Mouse (Mus musculus) right cerebral cortex, adult 2 months (tissue): ENCODE measurements around the gene Idua.

ENCODE experiments used
- DNase-seq, 2 experiments: peaks; one replicate each; pipeline ENCODE4 v3.0.0; 2021 to 2022; ENCODE audit warnings: low spot score in 2 of 2

The Idua gene

DNA sequence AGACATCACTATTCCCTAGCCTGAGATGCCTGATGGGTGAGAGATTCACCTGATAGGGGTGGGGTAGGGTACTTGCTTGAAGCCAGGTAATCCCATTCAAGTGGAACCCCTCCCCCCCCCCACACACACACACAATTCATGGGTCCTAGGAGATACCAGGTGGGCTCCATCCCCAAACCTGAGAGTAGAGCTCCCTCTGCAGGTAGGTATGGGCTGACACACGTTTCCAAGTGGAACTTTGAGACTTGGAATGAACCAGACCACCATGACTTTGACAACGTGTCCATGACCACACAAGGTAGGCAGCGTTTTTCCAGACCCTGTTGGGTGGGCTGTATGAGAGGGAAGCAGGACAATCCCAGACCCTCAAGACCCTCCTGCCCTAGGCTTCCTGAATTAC lies 19.8 kb downstream of the Idua start:
- DNase-seq: no peak

DNA sequence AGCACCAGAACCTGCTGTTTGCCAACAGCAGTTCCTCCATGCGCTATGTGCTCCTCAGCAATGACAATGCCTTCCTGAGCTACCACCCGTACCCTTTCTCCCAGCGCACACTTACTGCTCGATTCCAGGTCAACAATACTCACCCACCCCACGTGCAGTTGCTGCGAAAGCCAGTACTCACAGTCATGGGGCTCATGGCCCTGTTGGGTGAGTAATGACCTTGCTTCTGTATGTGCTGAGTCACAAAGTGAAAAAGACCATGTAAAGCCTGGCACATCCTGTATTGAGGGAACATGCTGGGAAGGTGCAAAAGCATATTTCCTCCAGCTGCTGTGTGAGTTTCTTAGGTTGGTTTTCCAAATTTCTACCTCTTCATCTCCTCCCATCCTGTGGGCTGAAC lies 20.7 kb downstream of the Idua start:
- DNase-seq: no peak

DNA sequence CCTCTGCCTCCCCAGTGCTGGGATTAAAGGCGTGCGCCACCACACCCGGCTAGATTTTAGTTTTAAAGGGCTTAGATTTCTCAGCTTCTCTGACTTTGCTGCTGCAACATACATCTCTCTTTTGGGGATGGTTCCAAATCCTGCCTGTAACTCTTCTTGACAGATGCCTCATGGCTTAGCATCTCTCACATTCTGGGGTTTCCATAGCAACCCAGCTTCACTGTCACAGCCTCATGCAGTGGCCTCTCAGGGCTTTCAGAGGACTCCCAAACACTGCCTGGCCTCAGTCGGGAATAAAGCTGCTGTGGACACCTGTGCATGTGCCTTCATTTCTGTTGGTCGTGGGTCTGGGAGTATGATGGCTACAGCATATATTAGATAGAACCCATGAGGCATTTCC lies 29.0 kb downstream of the Idua start:
- no peak for DNase-seq

DNA sequence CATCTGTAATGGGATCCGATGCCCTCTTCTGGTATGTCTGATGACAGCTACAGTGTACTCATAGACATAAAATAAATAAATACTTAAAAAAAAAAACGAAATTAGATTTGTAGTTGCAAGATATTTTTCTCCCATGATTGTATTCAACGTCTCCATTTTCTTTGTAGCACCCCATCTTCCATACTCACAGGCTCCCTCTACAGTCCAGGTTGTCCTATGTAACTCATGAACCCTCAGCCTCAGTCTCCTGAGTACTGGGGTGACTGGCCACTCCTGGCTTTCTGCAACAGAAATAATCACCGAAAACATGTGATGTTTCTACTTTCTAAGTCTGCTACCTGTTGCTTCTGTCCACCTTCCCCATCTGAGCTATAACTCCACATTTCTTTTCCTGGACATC lies 31.0 kb downstream of the Idua start:
- DNase-seq: no peak

DNA sequence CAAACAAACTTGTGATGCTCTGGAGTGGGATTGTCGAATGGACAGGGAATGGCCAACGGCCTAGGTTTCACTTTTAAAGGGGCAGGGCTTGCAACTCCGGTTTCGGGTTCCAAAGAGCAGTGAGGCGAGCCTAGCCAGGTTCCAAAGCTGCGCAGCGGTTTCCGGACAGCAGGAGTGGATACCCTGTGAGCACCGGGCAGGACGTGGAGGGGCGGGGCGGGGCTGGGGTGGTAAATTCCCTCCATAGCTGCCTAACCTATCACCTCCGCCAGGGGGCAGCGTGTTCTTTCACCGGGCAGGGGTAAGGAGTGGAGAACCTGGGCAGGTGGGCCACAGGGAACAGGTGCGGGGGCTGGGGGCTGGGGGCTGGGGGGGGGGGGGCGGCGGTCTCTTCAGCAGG lies 32.1 kb downstream of the Idua start, which contains the start of gene Fgfrl1:
Gene Fgfrl1 (plus strand): TSS at position 112 of the 400 bp plus-strand sequence.
- DNase-seq: no peak

DNA sequence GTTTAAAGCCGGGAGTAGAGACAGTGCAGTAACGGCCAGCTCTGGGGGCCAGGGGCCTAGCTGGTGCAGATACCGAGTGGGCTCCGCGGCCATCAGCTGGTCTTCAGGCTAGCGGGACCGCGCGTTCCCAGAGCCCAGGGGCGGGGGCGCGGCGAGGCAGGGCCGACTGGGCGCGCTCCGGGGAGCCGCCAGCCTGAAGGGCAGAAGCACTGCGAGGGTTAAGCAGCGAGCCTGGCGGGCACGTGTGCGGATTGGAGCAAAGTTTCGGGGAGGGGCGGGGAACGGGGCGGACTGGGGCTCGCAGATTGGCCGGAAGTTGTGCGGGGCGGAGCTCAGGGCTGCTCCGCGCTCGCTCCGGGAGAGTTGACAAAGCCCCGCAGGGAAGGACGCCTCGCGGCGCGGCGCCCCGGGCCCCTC lies 33.7 kb downstream of the Idua start:
- peak; percentile 49 to 51 for DNase-seq

DNA sequence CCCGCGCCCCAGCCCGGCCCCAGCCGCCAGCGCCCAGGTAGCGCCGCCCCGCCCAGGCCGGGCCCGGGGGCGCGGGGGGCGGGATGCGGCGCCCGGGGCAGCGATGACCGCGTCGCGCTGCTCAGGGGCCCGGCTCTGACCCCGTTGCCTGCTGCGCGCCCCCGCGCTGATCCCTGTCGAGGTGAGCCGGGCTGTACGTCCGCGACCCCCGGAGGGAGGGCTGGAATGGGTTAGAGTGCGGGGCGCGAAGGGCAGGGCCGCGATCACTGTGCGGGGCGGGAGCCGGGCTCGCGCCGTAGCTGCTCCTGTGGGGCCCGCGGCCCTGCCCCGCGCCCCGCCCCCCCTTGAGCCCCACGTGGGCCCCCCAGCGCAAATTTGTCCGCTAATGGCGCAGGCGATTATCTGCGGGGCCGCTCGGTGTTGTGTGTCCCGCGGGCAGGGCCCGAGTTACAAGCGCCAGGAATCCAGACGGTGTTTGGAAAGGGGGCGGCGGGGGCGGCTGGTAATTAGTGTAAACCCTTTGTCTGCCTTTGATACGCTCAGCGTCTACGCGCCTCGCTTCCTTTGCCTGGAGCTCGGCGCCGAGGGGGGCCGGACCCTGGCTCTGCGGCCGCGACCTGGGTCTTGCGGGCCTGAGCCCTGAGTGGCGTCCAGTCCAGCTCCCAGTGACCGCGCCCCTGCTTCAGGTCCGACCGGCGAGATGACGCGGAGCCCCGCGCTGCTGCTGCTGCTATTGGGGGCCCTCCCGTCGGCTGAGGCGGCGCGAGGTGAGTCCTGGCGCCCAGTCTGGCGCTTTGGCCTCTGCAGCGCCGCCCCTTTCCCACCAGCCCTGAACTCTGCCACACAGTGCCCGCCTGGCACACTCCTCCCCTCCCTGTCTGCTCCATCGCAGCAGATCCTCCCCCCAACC lies 34.5 kb downstream of the Idua start:
- DNase-seq: peak in 1 of 2 experiments; percentile 34

DNA sequence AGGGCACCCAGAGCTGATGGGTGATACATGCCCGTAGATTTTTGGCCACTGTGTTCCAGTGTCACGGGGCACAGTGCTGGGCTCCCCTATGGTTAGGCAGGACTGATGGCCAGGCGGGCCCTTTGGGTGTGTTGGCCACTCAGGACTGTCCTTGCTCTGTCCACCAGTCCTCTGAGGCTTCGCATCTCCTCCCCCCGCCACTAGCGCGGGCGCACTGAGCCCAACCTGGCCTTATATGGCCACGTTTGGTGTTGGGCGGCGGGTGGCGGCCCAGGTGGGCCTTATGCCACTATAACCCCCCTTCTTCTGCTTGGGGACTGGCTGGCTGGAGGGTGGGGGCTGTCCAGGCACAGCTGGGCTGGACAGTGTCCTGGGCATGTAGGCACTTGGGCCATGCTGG lies 35.7 kb downstream of the Idua start:
- no peak for DNase-seq

DNA sequence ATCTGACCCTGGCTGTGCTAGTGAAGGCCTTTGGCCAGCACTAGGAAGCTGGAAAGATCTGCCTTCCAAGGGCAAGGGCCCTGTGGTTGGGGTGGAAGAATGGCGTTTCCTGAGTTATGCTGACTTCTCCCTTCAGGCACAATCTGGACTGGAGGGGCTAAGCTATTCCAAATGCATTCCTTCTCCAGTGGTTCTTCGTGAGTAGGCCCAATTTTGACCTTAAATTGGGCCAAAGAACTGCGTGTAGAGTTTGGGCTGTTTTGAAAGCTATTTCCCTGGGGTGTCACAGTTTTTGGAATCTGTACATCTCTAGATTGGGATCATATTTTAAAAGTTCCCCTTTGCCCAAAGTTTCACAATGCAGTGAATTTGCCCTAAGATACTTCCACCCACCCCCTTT lies 36.4 kb downstream of the Idua start:
- no peak for DNase-seq

DNA sequence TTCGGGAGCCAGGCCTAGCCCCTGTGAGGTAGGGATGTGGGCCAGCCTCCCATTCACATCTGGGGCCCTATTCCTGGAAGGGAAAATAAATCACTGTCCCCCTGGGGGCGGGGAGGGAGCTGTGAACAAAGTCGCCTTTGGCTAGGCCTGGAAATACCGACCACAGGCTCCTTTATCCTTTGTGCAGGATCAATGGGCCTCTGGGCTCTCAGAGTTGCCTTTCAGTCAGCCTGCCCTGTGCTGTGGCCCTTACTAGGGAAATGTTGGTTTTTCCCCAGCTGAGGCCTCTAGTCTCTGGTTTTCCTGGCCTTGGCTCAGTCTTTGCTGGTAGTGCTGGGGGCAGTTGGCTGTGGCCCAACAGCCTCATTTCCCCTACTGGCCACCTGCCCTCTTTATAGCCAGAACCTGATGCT lies 37.2 kb downstream of the Idua start:
- peak; percentile 49 to 61 for DNase-seq

DNA sequence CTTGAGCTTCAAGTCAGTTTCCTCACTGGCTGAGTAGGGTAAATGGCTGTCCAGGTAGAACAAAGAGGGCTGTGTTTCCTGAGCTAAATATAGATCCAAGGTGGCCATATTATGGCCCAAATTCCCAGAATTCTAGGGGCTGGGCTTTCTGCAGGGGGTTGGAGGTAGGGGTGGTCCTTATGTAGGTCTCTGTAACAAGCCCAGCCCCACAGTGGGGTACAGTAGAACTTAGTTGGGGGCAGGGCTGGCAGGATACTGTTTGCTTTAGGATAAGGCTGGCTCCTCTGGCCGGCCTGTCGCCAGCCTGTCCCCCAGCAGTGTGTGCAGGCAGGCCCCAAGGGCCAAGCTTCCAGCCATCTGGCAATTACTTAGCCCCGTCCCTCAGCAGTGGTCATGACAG lies 40.2 kb downstream of the Idua start:
- no peak for DNase-seq

DNA sequence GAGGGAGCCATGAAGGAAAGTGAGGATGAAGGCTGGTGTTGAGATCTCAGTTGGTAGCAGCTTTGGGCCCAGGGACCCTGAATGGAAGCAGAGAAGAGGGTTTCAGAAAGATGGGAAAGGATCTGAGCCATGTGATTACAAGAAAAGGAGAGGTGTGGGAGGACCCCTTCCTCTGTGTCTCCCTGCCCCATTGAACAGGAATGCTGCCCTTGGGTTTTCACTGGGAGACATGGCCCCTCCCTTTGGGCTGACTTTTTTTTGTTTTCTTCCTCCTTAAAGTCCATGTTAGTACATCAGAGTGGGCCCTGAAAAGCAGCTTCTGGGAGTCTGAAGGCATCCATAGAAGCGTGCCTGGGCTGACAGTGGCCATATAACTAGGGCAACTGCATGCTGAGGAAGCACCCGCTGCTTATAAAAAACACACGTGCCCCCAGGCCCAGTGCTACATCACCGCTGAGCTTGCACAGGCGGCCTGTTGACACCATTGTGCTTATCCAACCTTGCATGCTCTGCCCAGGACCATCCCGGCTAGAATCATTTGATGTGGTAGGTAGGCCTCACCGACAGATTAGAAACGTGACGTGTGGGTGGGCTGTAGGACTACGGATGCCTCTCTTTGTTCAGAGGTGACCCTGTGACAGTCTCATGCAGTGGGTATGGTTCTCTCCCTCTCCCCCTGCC lies 41.4 kb downstream of the Idua start:
- DNase-seq: no peak

DNA sequence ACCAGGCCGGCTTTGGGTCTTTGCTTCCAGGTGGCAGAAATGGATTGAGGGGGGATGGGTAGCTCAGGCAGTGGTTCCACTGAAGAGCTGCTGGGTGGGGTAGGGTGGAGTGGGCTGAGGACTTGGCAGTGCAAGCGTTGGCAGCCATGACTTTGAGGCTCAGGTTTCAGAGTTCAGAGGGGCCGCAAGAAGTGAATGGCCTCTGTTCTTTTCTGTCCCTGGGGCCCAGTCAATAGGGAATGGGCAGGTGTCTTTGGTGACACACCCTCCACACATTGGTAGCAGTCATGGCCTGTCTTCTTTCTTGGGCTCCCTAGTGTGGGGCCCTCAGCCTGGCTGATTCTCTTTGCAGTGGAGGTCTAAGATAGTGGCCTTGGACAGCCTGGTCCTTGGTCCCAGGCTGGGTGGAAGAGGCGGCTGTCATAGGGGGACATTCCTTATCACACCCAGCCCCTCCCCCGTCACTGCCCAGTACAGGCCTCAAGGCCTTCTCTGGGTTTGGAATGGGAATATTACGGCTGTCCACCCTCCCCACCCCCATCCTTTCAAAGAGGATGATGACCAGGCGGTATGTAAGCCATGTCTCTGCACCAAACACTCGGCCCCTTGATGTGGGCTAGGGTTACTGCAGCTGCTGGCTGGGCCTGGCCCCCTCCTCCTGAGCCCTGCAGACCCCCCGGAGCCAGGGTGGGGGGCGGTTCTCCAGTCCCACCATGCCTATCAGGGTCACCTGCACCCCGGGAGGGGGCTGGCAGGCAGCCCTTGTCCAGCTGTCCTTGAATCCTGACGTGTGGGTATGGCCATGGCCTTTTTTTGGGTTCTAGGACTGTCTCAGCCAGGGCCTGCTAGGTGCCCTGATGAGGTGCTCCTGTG lies 43.9 kb downstream of the Idua start:
- DNase-seq: no peak

DNA sequence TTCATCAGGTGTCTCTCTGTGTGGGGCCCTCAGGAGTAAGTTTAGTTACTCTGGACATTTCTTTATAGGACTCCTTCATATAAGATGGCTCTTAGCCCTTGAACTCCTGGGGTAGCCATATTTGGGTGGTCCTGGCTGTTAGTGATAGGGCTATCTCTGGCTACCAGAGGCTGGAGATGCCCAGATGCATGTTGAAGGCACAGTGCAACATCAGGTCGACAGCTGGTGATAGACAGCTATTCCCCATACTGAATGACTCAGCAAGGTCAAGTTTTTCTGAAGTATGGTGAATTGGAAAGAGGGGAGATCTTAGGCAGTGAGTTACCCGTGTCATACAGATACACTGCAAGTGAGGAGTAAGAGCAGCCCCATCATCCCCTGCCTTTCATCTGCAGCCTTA lies 47.6 kb downstream of the Idua start:
- no peak for DNase-seq

DNA sequence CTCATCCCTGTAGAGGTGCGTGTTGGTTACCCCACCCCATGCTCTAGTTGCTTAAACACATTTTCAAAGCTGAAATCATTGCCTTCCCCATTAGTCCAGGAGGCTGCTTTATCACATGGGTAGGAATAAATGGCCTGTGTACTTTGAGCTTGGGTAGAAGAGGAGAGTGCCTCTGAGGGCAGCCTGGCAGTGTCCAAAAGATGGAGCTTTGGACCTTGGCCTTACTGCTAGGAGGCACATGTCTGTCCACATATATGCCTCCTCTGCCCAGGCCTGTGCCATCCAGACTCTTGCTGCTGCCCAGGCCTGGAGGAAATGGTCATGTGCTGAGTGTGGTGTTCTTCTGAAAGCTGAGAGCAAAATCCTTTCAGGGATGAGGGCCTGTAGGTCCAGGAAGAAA lies 48.3 kb downstream of the Idua start:
- DNase-seq: no peak

DNA sequence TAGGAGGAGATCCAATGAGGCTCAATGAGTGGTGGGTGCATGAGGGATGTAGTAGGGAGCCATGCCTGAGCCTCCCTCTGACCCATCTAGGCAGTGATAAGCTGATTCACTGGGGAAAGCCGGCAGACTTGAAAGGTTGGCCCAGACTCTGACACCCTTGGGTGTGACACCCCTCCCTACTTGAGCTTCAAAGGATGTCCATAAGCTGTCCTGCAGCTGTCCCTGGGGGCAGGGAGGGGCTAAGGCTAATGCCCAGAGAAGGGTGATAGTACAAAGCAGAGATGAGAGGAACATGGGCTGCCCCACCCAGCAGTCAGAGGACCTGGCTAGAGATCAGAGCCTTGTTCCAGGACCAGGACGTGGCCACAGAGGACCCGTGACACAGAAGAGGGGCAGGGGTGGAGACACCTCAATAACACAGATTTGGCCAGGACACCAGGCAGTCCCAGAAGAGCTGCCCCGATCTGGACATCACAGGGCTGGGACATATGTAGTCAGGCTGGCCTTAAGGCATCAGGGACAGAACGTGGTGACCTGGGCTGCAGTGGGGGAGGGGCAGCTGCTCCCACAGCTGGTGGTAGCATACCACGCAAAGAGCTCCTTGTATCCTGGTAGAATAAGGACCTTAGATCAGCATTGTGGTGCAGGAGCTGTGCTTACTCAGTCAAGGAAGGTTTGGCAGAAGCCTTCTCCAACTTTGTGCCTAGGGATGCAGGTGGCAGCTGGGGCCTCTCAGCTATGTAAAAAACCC lies 49.0 kb downstream of the Idua start:
- no peak for DNase-seq

DNA sequence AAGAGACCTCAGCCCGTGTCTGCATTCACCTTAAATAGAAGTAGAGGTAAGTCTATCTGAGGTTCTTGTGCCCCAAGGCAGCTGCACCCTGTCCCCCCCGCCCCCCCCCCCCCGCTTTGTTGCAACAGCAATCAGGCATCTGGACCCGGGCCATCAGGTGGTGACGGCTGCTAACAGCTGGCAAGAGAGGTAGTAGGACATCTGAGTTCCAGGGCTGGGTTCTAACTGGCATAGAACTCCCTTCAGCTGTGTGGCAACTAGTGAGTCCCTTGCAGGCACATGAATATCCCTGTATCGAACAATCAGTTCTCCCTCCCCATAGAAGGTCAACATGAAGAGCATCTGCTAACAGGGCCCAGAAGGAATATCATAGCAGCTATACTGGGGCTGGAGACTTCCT lies 51.8 kb downstream of the Idua start:
- DNase-seq: no peak

DNA sequence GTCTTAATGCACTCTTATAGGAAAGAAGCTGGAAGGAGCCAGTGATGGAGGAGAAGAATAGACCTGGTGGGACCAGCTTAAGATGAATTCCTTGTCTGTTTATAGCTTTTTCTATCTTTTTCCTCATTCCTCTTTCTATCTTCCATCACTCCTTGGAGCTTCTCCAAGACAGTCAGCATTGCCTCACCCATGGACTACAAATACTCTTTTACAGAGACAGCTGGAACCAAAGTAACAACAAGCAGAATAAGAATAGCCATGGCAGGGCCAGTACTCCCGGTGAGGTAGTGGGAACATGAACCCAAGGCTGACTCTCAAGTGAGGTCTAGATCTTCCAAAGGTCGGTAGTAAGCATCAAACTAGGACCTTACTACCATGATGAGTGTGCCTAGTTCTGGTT lies 53.0 kb downstream of the Idua start:
- DNase-seq: no peak

DNA sequence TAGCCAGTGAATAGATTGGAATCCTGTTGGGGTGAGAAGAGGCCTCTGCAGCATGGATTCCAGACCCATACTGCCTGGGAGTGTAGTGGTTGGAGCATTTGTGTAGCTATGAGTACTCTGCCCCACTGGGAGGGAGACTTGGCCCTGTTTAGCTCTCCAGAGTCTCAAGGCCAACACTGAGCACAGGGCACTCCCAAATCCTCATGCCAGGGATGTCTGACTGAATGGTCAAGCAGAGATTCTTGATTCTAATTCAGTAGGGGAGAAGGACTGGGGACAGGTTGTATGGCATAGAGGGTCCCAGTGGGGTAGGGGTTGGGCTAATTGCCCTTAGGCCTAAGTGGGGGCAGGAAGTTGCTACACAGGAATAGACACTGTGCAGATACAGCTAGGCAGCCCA lies 53.6 kb downstream of the Idua start:
- no peak for DNase-seq

DNA sequence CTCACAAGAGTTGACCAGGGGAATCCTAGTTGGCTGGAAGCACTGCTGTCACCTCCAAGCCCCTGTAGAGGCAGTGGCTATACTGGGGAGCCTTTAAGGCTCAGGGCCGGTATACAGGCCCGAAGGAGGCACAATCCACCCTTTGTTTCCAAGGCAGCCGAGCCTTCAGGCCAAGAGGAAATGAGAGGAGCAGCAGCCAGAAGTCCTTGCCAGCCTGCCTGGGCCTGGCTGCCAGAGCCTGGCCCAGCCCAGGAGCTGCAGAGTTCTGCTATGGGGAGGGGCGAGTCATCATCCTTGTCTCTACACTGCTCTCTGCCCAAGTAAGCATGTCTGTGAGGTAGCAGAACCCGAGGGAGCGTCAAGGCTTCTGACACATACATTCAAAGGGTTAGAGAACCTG lies 54.0 kb downstream of the Idua start:
- peak in 1 of 2 experiments; percentile 23 for DNase-seq

DNA sequence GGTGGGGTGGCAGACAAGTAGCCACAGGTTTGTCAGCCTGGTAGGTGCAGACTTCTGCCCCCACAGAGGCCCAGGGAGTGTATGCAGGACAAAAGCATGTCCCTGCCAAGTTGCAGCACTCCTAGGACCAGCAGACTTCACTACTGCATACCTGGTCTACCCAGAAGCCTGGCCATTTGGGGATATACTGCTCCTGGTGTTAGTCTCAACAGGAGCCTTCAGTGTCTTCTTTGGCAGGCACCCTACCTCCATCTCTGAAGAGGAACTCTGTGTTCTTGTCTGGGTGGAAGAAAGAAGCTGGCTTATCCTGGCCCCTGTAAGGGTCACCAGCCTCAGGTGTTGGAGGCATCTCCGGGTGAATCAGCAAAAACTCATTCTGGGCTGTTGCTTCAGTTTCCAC lies 55.8 kb downstream of the Idua start:
- DNase-seq: no peak
